Mouse (Mus musculus) limb, embryonic 13.5 days (tissue): ENCODE results near the gene Dpf1. TPM values are rescaled to one million over a fixed set of nuclear protein-coding genes. Genes with fewer than 3 reads are reported as not detected.

Experiments
- ATAC-seq: fragments of 200-750 bp; cut with Nextera tagmentation; 2 replicates; pipeline ENCODE4 v1.8.0; 2017; ENCODE audit warnings: low read depth, moderate number of reproducible peaks, moderate TSS enrichment; ENCODE audit not compliant: low FRiP score
- H3K27ac ChIP-seq: fragments of 300-500 bp; sonication (generic); 2 replicates; pipeline ENCODE4 v1.5.1; 2015; ENCODE audit warnings: inconsistent platforms, mild to moderate bottlenecking, moderate library complexity
- H3K27me3 ChIP-seq: fragments of 300-500 bp; sonication (generic); 2 replicates; pipeline ENCODE4 v1.6.1; 2015; ENCODE audit warnings: mild to moderate bottlenecking, inconsistent platforms
- H3K36me3 ChIP-seq: fragments of 300-500 bp; sonication (generic); 2 replicates; pipeline ENCODE4 v1.6.1; 2015; ENCODE audit warnings: inconsistent platforms, mild to moderate bottlenecking, moderate library complexity
- H3K4me1 ChIP-seq: fragments of 300-500 bp; sonication (generic); 2 replicates; pipeline ENCODE4 v1.6.1; 2015; ENCODE audit warnings: inconsistent platforms
- H3K4me2 ChIP-seq: fragments of 300-500 bp; sonication (generic); replicated peaks from 2 replicates; pipeline ENCODE4 v1.6.1; 2015; ENCODE audit warnings: inconsistent platforms, mild to moderate bottlenecking, moderate library complexity
- H3K4me3 ChIP-seq: fragments of 300-500 bp; sonication (generic); 2 replicates; pipeline ENCODE4 v1.5.1; 2015; ENCODE audit warnings: moderate library complexity, mild to moderate bottlenecking, inconsistent platforms
- H3K9ac ChIP-seq: fragments of 300-500 bp; sonication (generic); 2 replicates; pipeline ENCODE4 v1.6.1; 2015; ENCODE audit warnings: mild to moderate bottlenecking, inconsistent platforms
- H3K9me3 ChIP-seq: fragments of 300-500 bp; sonication (generic); 2 replicates; pipeline ENCODE4 v1.6.1; 2016; ENCODE audit warnings: inconsistent platforms
- WGBS: fragments of 180-500 bp; shearing (Covaris S2); methylation state at CpG from one replicate; pipeline ENCODE4 v1.1.7; 2015; 5-methylcytosine and 5-hydroxymethylcytosine counted together
- polyA plus RNA-seq: library from polyadenylated mRNA; unstranded; fragments of >200 nt; fragmentation: Nextera tagmentation; extraction: Ambion mirVana; gene quantifications from 2 replicates; pipeline ENCODE4 v1.2.1, GENCODE M21; 2015

The Dpf1 gene
- polyA plus RNA-seq, 1 experiment from 2014 or later = 21.6 TPM

DNA sequence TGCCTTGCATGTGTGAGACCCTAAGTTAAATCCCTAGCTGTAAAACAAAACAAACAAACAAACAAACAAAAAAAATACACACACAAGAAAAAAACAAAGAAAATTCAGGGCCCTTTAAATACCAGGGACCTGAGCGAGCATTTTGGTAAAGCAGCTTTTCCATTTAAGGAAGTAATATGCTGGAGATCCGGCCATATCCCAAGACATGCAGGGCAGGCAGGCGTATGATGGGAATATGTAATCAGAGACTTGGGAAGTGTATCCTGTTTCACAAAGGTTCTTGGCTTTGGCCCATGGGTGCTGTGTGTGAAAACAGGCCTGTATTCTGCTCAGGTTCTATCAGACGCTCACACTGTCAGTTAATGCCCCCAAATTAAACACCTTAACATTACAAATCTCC is 26.2 kb upstream of the Dpf1 start:
- no peak overlapping the region for H3K9ac ChIP-seq
- no peaks in the 10 kb centered on the region for H3K36me3 ChIP-seq
- 0 out of 2 replicates have a peak overlapping the region, but pooled peaks have one; percentile 28 for H3K27ac ChIP-seq
- peaks cover 46% of the 10 kb centered on the region for H3K4me1 ChIP-seq
- WGBS = 80% methylated on average over 4 of the region's 4 CpGs
- no peak overlapping the region for H3K4me2 ChIP-seq
- H3K9me3 ChIP-seq = no peaks in the 10 kb centered on the region
- peaks cover 26% of the 10 kb centered on the region for H3K27me3 ChIP-seq
- no peak for ATAC-seq
- H3K4me3 ChIP-seq = no peak overlapping the region

DNA sequence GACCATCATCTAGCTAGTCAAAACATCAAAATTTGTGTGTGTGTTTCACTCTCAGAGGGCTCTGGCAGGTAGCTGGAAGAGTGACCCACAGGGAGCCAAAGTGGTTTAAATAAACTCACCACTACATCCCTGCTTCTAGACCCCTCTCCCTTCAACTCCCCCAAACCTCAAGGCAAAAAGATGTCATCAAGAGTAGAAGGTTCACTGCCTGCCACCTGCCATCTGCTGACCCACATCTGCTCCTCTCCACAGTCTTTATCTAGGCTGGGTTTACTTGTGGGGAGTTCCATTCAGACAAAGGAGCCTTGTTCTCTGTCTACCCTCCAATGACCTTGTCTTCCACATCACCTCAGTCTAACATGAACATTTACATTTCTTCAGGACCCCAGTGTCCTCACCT is 24.5 kb upstream of the Dpf1 start:
- no peak overlapping the region for H3K4me3 ChIP-seq
- H3K27ac ChIP-seq = no peak overlapping the region
- H3K4me2 ChIP-seq = no peak overlapping the region
- no peaks in the 10 kb centered on the region for H3K9me3 ChIP-seq
- no peaks in the 10 kb centered on the region for H3K36me3 ChIP-seq
- no peak overlapping the region for H3K9ac ChIP-seq
- H3K27me3 ChIP-seq = peaks cover 30% of the 10 kb centered on the region
- H3K4me1 ChIP-seq = peaks cover 37% of the 10 kb centered on the region
- no peak for ATAC-seq

DNA sequence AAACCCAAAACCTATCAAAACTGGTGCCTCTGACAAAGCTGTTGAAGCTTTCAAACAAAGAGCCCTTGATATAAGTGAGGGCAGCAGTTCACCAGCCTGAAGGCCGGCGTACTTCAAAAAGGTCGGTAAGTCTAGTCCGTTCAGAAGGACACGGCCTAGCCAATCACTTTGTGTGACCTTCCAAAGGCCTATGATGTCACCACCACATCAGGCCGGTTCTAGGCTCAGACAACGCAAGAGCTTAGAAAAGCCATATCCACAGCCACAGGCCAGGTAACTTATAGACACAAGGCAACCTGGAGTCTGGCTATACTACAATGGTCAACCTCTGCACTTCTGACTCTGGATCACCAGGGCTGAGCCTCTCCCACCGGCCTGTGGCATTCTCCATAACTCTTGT is 23.8 kb upstream of the Dpf1 start:
- no peaks in the 10 kb centered on the region for H3K9me3 ChIP-seq
- H3K27me3 ChIP-seq = peaks cover 35% of the 10 kb centered on the region
- H3K36me3 ChIP-seq = no peaks in the 10 kb centered on the region
- no peak overlapping the region for H3K27ac ChIP-seq
- H3K4me3 ChIP-seq = peak overlapping the region; percentile 70; the same call in 1 of the 2 replicates
- no peak overlapping the region for H3K9ac ChIP-seq
- H3K4me1 ChIP-seq = peaks cover 35% of the 10 kb centered on the region
- H3K4me2 ChIP-seq = peak overlapping the region; percentile 98
- 68% methylated on average over 8 of the region's 8 CpGs for WGBS
- ATAC-seq = no peak

DNA sequence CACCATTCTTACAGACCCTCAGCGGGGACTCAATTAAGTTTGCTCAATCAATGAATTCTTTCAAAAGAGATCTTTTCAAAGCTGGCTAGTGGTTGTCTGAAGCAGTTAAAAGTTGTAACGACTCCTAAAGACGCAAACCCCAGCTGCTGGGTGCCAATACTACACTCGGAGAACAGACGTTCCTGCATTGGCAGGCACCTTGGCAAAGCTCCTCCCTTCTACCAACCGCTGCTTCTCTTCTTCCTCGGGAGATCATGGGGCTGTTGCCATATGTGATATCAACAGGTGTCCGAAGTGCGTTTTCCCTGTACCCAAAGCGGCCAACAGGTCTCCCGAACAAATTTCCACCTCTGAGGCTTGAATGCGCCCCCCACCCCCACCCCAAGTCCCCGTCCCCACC is 22.9 kb upstream of the Dpf1 start:
- Histone ChIP-seq H3K4me3 (peak overlapping the region; percentile 70), H3K4me1 (peaks cover 35% of the 10 kb centered on the region), H3K36me3 (no peaks in the 10 kb centered on the region), H3K9me3 (no peaks in the 10 kb centered on the region), H3K9ac (peak overlapping the region; percentile 74), H3K27ac (no peak overlapping the region), H3K4me2 (peak overlapping the region; percentile 98), H3K27me3 (peaks cover 36% of the 10 kb centered on the region)
- no peak for ATAC-seq
- WGBS = 10% methylated on average over 13 of the region's 13 CpGs

- under 1% methylated on average over 76 of the region's 80 CpGs for WGBS
Measured at GRCm38 (mm10) chr7:29281201-29282073, 22.3 kb upstream of the Dpf1 start, which contains the start of gene Spint2. Gene Spint2, minus strand, starts transcription at chr7:29281912.

DNA sequence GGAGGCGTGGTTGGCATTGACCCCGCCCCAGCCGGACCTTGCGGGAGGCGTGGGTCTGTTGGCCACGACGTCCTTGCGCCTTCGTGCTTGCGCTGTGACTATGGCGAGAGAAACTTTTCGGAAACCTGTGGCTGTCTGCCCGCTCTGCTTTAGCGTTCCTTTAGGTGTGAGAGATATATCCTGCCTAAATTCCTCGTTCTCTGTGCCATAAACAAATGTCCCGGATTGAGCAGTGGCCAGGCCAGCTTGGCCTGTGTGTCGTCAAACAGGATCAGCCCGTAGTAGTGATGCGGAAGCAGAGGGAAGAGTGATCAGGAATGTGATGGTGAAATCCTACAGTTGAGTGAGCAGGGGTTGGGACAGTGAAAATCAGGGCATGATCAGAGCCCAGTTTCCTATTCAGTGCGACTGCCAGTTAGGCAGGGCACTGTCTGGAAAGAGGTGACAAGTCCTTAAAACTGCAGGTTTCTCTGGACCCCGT is 21.6 kb upstream of the Dpf1 start:
- Histone ChIP-seq H3K9ac (peak overlapping the region; percentile 74), H3K4me3 (peak overlapping the region; percentile 70), H3K36me3 (no peaks in the 10 kb centered on the region), H3K4me2 (peak overlapping the region; percentile 98), H3K27ac (no peak overlapping the region), H3K4me1 (peaks cover 22% of the 10 kb centered on the region), H3K27me3 (peaks cover 36% of the 10 kb centered on the region), H3K9me3 (no peaks in the 10 kb centered on the region)
- 7% methylated on average over 21 of the region's 21 CpGs for WGBS
- no peak; the same call in 1 of the 2 replicates for ATAC-seq

More at GRCm38 (mm10) chr7:29281201-29282073, 22.3 kb upstream of the Dpf1 start, which contains the start of gene Spint2:
- H3K4me2 ChIP-seq = peak within 1 kb of the TSS; percentile 98
- peaks cover 36% of the 10 kb centered on the region for H3K27me3 ChIP-seq
- H3K4me1 ChIP-seq = peaks cover 29% of the 10 kb centered on the region
- H3K9ac ChIP-seq = peak within 1 kb of the TSS; percentile 74
- ATAC-seq = peak; percentile 70; the same call in 1 of the 2 replicates
- H3K4me3 ChIP-seq = peak within 1 kb of the TSS; percentile 70
- no peaks in the 10 kb centered on the region for H3K36me3 ChIP-seq
- no peak within 1 kb of the TSS; the same call in 1 of the 2 replicates for H3K27ac ChIP-seq
- H3K9me3 ChIP-seq = no peaks in the 10 kb centered on the region

DNA sequence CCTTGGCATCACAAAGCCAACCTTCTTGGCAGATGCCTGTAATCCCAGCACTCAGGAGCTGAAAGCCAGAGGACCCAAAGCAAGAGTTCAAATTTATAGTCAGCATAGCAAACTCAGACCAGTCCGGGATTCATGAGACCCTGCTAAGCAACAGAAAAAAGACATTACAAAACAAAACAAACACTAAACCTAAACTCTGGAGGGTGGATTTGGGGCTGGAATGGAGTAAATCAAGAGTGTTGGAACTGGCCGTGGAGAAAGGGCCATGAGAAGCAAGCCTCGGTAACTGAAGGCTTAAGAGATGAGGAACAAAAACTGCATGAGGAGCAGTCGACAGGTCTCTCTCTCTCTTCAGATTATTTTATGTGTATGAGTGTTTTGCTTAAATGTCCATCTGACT is 19.9 kb upstream of the Dpf1 start:
- Histone ChIP-seq H3K4me2 (no peak overlapping the region), H3K9me3 (no peaks in the 10 kb centered on the region), H3K27me3 (peaks cover 36% of the 10 kb centered on the region), H3K4me1 (peaks cover 23% of the 10 kb centered on the region), H3K4me3 (no peak overlapping the region), H3K36me3 (no peaks in the 10 kb centered on the region), H3K27ac (no peak overlapping the region), H3K9ac (no peak overlapping the region)
- 73% methylated on average over 4 of the region's 4 CpGs for WGBS
- no peak for ATAC-seq

DNA sequence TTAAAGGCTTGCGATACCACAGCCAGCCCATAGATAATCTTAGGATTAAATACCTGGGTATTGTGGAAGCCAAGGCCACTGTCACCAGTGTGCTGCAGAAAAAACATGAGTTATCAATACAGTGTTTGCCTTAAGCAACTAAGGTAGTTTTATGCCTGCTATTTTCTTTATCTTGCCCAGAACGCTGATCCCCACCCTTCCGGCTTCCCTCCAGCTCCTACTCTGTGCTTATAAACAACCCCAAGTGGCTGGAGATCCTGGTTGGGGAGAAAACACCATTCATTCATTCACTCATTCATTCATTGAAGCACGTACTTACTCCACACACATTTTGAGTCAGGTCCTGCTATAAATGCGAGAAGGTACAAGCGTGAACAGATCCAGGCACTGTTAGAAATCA is 19.2 kb upstream of the Dpf1 start:
- Histone ChIP-seq H3K36me3 (no peaks in the 10 kb centered on the region), H3K27ac (no peak overlapping the region), H3K27me3 (peaks cover 41% of the 10 kb centered on the region), H3K4me1 (peaks cover 29% of the 10 kb centered on the region), H3K4me2 (no peak overlapping the region), H3K9me3 (no peaks in the 10 kb centered on the region), H3K9ac (no peak overlapping the region), H3K4me3 (no peak overlapping the region)
- WGBS = 93% methylated on average over 6 of the region's 6 CpGs
- no peak for ATAC-seq

GRCm38 (mm10) chr7:29287481-29287880 is 16.3 kb upstream of the Dpf1 start:
- H3K4me1 ChIP-seq = peaks cover 31% of the 10 kb centered on the region

GRCm38 (mm10) chr7:29288079-29288478 is 15.7 kb upstream of the Dpf1 start:
- H3K4me3 ChIP-seq = no peak overlapping the region
- no peaks in the 10 kb centered on the region for H3K9me3 ChIP-seq
- H3K4me2 ChIP-seq = no peak overlapping the region
- peaks cover 13% of the 10 kb centered on the region; the same call in 1 of the 2 replicates for H3K27me3 ChIP-seq
- H3K4me1 ChIP-seq = peaks cover 37% of the 10 kb centered on the region
- 95% methylated on average over 2 of the region's 2 CpGs for WGBS
- H3K36me3 ChIP-seq = no peaks in the 10 kb centered on the region
- no peak for ATAC-seq
- no peak overlapping the region for H3K9ac ChIP-seq
- H3K27ac ChIP-seq = no peak overlapping the region

More at GRCm38 (mm10) chr7:29287481-29287880, 16.3 kb upstream of the Dpf1 start:
- no peak overlapping the region for H3K4me2 ChIP-seq
- peaks cover 17% of the 10 kb centered on the region for H3K27me3 ChIP-seq
- no peaks in the 10 kb centered on the region for H3K9me3 ChIP-seq
- no peak overlapping the region for H3K27ac ChIP-seq
- no peak overlapping the region for H3K9ac ChIP-seq
- no peak overlapping the region for H3K4me3 ChIP-seq
- 88% methylated on average over 7 of the region's 7 CpGs for WGBS
- H3K36me3 ChIP-seq = no peaks in the 10 kb centered on the region
- no peak for ATAC-seq

- Histone ChIP-seq H3K27ac (no peak within 1 kb of the TSS), H3K9me3 (no peaks in the 10 kb centered on the region), H3K4me2 (peak within 1 kb of the TSS; percentile 87), H3K4me1 (peaks cover 42% of the 10 kb centered on the region), H3K4me3 (peak within 1 kb of the TSS; percentile 63), H3K9ac (peak within 1 kb of the TSS; percentile 67), H3K27me3 (peaks cover 13% of the 10 kb centered on the region; the same call in 1 of the 2 replicates), H3K36me3 (no peaks in the 10 kb centered on the region)
- WGBS = under 1% methylated on average over 58 of the region's 59 CpGs
- peak; percentile 55 for ATAC-seq
Measured at GRCm38 (mm10) chr7:29288942-29289638, 14.7 kb upstream of the Dpf1 start, which contains the start of gene Ppp1r14a. Gene Ppp1r14a, plus strand, starts transcription at chr7:29289308.

GRCm38 (mm10) chr7:29289856-29290255 is 13.9 kb upstream of the Dpf1 start:
- H3K27me3 ChIP-seq = peaks cover 8% of the 10 kb centered on the region; the same call in 1 of the 2 replicates
- no peaks in the 10 kb centered on the region for H3K36me3 ChIP-seq
- peak overlapping the region; percentile 63 for H3K4me3 ChIP-seq
- WGBS = 72% methylated on average over 6 of the region's 6 CpGs
- no peak overlapping the region for H3K9ac ChIP-seq
- no peak for ATAC-seq
- no peak overlapping the region for H3K27ac ChIP-seq
- peak overlapping the region; percentile 87 for H3K4me2 ChIP-seq
- H3K4me1 ChIP-seq = peaks cover 42% of the 10 kb centered on the region
- no peaks in the 10 kb centered on the region for H3K9me3 ChIP-seq
